Mouse (Mus musculus) CH12.LX (cell line): Measurements from ENCODE around the gene Usp5.

ENCODE experiments used
- CTCF ChIP-seq, 2 experiments: IDR thresholded peaks in 1 of 2; conservative IDR thresholded peaks in 1 of 2; 2 replicates each; pipeline ENCODE4 v1.5.1; 2011 to 2012; ENCODE audit warnings: low read depth in 2 of 2, low read length in 2 of 2, improper control_type of control experiment in 1 of 2, inconsistent platforms in 1 of 2, mild to moderate bottlenecking in 1 of 2, moderate library complexity in 1 of 2
- E2F4 ChIP-seq: IDR thresholded peaks from 2 replicates; pipeline ENCODE4 v1.6.1; 2011; ENCODE audit warnings: low read depth, low read length, improper control_type of control experiment; ENCODE audit not compliant: insufficient replicate concordance
- GABPA ChIP-seq: IDR thresholded peaks from 2 replicates; pipeline ENCODE4 v1.6.1; 2012; ENCODE audit warnings: low read depth, low read length, improper control_type of control experiment, inconsistent platforms; ENCODE audit not compliant: insufficient replicate concordance
- MAFK ChIP-seq: IDR thresholded peaks from 2 replicates; pipeline ENCODE4 v1.6.1; 2011; ENCODE audit warnings: low read length, improper control_type of control experiment; ENCODE audit not compliant: insufficient replicate concordance
- POLR2A ChIP-seq: IDR thresholded peaks from 2 replicates; pipeline ENCODE4 v1.6.1; 2011; ENCODE audit warnings: low read depth, mild to moderate bottlenecking, improper control_type of control experiment, low read length
- SMC3 ChIP-seq: IDR thresholded peaks from 2 replicates; pipeline ENCODE4 v1.6.1; 2011; ENCODE audit warnings: low read depth, low read length, improper control_type of control experiment
- USF1 ChIP-seq: IDR thresholded peaks from 2 replicates; pipeline ENCODE4 v1.6.1; 2014; ENCODE audit warnings: low read depth, mild to moderate bottlenecking, inconsistent platforms, low read length, improper control_type of control experiment
- ZC3H11A ChIP-seq: IDR thresholded peaks from 2 replicates; pipeline ENCODE4 v1.6.1; 2012; ENCODE audit warnings: low read depth, mild to moderate bottlenecking, inconsistent platforms, low read length, improper control_type of control experiment
- ZKSCAN1 ChIP-seq: IDR thresholded peaks from 2 replicates; pipeline ENCODE4 v1.6.1; 2012; ENCODE audit warnings: low read depth, inconsistent platforms, low read length, improper control_type of control experiment, borderline replicate concordance

DNA sequence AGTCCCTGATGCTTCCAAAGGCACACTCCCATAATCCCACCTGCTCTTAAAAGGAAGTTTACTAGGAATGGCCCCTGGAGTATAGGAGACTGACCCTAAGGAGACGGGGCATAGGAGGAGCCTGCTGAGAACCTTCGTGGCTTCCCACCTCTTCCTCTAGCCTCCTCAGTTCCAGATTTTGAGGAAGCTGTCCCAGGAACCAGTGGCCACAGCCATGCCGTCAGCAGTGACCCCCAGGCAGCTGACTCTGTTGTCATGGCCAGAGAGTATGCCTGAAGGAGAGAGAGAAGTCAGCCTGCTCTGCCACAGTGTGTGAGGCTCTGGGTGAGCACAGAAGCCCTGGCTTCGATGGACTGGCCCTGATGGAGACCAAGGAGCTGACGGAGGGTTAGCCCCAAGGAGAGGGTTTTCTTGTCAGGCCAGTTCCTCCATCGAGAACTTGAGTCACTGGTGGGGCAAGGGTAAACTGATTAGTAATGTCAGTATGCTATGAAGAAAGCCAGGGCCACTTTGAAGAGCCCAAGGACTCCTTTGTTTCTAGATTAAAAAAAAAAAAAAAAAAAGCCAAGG lies 5.3 kb upstream of the Usp5 start:
- no peak for TF ChIP-seq CTCF (conservative IDR thresholded peaks at IDR 0.05 in 1 of 2, IDR thresholded peaks at IDR 0.05 in 1 of 2; ENCODE audit: low read depth in 2 of 2, low read length in 2 of 2)
- TF ChIP-seq MAFK: no peak
- TF ChIP-seq USF1: no peak
- TF ChIP-seq ZC3H11A: no peak
- no peak for TF ChIP-seq ZKSCAN1
- no peak for TF ChIP-seq GABPA
- TF ChIP-seq SMC3: no peak
- 0 out of 2 replicates have a peak, but pooled peaks have one; percentile 2 for TF ChIP-seq POLR2A
- no peak for TF ChIP-seq E2F4
